Mouse (Mus musculus) neutrophil, adult 83 days (primary cell): ENCODE data around the gene Tlr11. TPM values are rescaled to one million over a fixed set of nuclear protein-coding genes. Genes with fewer than 3 reads are reported as not detected.

Experiments
- total RNA-seq, 2 experiments: library from RNA; stranded (reverse); gene quantifications; one replicate each; pipeline ENCODE4 v1.2.4; 2023

The Tlr11 gene
- total RNA-seq: under 1 TPM; 0.22 TPM

DNA sequence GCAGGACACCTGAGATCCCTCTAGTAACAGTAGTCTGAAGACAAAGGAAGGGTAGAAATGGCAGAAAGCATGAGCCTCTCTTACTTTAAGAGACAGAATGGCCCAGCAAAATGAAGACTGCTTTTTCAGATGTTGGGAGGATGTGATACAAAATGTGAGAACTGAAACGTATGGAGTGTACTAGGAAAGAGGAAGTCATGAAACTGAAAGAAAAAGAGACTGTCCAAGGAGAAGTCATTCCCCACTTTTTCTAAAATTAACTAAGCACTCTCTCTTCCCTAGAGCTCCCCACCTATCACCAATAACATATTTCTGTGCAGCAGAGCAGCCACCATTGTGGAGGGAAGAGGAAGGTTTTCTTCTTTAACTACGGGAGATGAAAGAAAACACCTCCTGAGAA, at the start of gene Tlr11:
Tlr11 (plus strand) TSS at position 322 of the 400 bp plus-strand sequence.

DNA sequence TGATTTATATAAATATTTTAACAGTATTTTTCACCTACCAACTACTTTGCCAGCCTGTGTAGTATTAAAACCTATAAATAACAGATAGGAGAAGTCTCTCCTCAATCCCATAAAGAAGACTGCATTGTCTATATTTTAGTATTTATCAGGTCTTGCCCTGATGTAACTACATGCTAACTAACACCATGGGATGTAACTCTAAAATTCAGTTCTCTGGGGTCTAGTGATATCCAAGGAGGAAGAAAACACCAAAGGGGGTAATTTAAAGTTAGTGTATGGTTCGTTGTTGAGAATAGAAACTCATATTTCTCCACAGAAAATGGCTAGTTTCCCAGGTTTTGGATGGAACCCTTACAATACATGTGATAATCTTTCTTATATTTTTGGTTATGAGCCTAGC, 31.1 kb upstream of the Tlr11 start, which contains the start of gene Olfr734:
Olfr734 (minus strand) TSS at position 101 of the 400 bp plus-strand sequence.

DNA sequence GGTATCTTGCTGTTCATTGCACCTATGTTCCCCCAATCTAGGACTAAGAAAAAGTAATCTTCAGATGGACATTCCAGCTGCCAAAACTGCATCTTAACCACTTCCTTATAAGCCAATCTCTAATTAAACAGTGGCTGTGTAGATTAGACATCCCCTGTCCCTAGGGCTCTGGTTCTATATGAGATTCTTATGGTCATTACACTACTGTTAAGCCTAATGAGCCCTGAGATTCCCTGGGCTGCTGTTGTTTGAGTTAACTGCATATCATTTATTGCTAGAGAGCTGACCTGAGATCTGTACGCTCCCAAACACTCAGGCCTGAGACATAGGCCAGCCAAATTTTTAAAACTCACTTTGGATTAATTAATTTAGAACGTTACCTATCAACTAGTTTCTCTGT, 8.9 kb upstream of the Tlr11 start, which contains the start of gene Olfr735:
Olfr735 (minus strand) TSS at position 77 of the 400 bp plus-strand sequence.

DNA sequence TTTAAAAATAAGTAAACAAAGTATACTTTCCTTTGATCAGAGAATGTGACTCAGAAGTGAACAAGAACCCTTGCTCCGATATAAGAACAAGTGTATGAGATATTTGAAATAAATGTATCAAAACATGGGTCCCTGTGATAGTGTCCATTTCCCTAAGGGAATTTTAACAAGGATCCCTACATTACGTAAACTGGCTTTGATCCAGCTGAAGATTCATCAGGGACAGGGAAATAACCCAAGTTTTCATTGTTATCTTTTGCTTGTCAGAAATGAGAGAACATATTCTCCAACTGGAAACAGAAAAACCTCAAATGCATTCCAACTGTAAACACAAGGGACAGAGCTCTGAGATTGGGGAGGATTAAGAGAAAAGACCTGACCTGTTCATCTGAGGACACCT, 23.1 kb downstream of the Tlr11 start, which contains the start of gene Olfr736:
Olfr736 (plus strand) TSS at position 301 of the 400 bp plus-strand sequence.

DNA sequence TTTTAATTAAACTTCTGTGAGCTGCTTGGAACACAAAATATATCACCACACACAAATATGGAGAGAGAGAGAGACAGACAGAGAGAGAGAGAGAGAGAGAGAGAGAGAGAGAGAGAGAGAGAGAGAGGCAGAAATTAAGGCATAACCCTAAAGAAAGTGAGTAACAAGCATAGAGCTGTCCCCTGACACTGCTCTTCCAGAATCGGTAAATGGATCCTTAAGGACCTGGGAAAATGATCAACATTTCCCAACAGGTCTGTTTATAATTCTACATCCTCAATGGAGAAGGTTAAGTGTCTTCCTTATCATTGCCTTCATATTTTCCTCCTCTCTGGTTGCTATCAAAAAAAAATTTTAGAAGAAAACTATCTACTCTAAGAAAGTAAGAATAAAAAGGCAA, 49.6 kb downstream of the Tlr11 start, which contains the start of gene Olfr738:
Olfr738 (plus strand) TSS at position 301 of the 400 bp plus-strand sequence.

Other genes with a start within 250 kb of the Tlr11 start
- not detected for gene Olfr727, start 234.7 kb upstream of the Tlr11 start, total RNA-seq
- not detected for gene Olfr728, start 215.2 kb upstream of the Tlr11 start, total RNA-seq
- not detected for gene Olfr729, start 205.0 kb upstream of the Tlr11 start, total RNA-seq
- not detected for gene Olfr730, start 169.7 kb upstream of the Tlr11 start, total RNA-seq
- gene Olfr731, start 116.0 kb upstream of the Tlr11 start, total RNA-seq: not detected
- gene Olfr732, start 73.7 kb upstream of the Tlr11 start, total RNA-seq: not detected
- not detected for gene Olfr733, start 56.4 kb upstream of the Tlr11 start, total RNA-seq
- gene Olfr734, start 31.2 kb upstream of the Tlr11 start, total RNA-seq: not detected
- gene Olfr735, start 9.0 kb upstream of the Tlr11 start, total RNA-seq: under 1 TPM in 1 of 2 experiments, not detected in 1; 0.09 TPM
- not detected for gene Olfr736, start 23.2 kb downstream of the Tlr11 start, total RNA-seq
- not detected for gene Olfr738, start 49.7 kb downstream of the Tlr11 start, total RNA-seq
- not detected for gene Olfr739, start 60.7 kb downstream of the Tlr11 start, total RNA-seq
- not detected for gene Olfr740, start 87.6 kb downstream of the Tlr11 start, total RNA-seq
- gene Olfr741, start 114.8 kb downstream of the Tlr11 start, total RNA-seq: not detected
- gene Olfr742, start 145.7 kb downstream of the Tlr11 start, total RNA-seq: not detected
- not detected for gene Olfr743, start 163.9 kb downstream of the Tlr11 start, total RNA-seq